Mouse (Mus musculus) ES-Bruce4 (cell line): ENCODE results near the gene Fam71f1. TPM values are rescaled to one million over a fixed set of nuclear protein-coding genes. Genes with fewer than 3 reads are reported as not detected.
A peak's percentile ranks its signal among the peaks of the same experiment; 100 is the strongest.

Experiments
- H3K27ac ChIP-seq: 2 replicates; pipeline ENCODE4 v1.5.1; 2012; ENCODE audit warnings: low read length, inconsistent platforms; ENCODE audit not compliant: insufficient read depth
- H3K27me3 ChIP-seq: 2 replicates; pipeline ENCODE4 v1.6.1; 2012; ENCODE audit warnings: mild to moderate bottlenecking, low read length, inconsistent platforms; ENCODE audit not compliant: control insufficient read depth, poor library complexity, insufficient read depth, severe bottlenecking
- H3K36me3 ChIP-seq: 2 replicates; pipeline ENCODE4 v1.6.1; 2012; ENCODE audit warnings: inconsistent platforms, mild to moderate bottlenecking, low read length, moderate library complexity; ENCODE audit not compliant: control insufficient read depth, poor library complexity, insufficient read depth, severe bottlenecking
- H3K4me1 ChIP-seq: one replicate; pipeline ENCODE4 v1.8.1; 2011; ENCODE audit warnings: low read length; ENCODE audit not compliant: control insufficient read depth, insufficient read depth
- H3K4me3 ChIP-seq: 2 replicates; pipeline ENCODE4 v1.5.1; 2011; ENCODE audit warnings: low read depth, mild to moderate bottlenecking, low read length
- H3K9ac ChIP-seq: 2 replicates; pipeline ENCODE4 v1.6.1; 2012; ENCODE audit warnings: low read depth, mild to moderate bottlenecking, inconsistent platforms; ENCODE audit not compliant: poor library complexity, severe bottlenecking
- H3K9me3 ChIP-seq: replicated peaks from 2 replicates; pipeline ENCODE4 v1.6.1; 2012; ENCODE audit warnings: mild to moderate bottlenecking, low read length, inconsistent platforms; ENCODE audit not compliant: control insufficient read depth, poor library complexity, insufficient read depth, severe bottlenecking
- CTCF ChIP-seq: IDR thresholded peaks from one replicate; pipeline ENCODE4 v1.8.1; 2011; ENCODE audit warnings: low read depth, low read length
- EP300 ChIP-seq: IDR thresholded peaks from 2 replicates; pipeline ENCODE4 v1.6.1; 2011; ENCODE audit warnings: low read depth, low read length; ENCODE audit not compliant: insufficient read depth
- POLR2A ChIP-seq: IDR thresholded peaks from one replicate; pipeline ENCODE4 v1.8.1; 2011; ENCODE audit warnings: low read length; ENCODE audit not compliant: insufficient read depth
- polyA plus RNA-seq: library from polyadenylated mRNA; stranded (reverse); fragments of >200 nt; gene quantifications from 2 replicates; pipeline ENCODE4 v1.2.4, GENCODE M21; 2011; ENCODE audit warnings: low read depth; ENCODE audit not compliant: missing spikeins, insufficient read depth, insufficient read length

Fam71f1 gene
- not detected in 2 replicates for polyA plus RNA-seq

DNA sequence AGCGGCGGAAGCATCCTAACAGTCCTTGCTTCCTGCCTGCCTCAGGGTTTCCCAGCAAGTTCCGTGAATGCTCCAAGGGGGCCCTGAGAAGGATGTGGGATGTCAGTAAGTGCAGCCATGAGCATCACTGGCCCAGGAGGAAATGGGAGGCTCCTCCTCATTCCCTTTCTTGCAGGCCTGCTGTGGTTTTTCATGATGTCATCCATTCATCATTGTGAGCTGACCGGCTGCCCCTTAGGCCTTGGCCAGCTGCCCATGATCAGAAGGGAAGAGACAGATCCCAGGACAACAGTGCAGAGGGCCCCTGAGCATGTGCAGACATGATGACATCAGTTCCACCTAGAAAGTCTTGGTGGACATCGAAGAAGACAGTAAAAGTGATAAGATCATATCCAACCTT is at the start of gene Fam71f1:
Gene Fam71f1 (plus strand): TSS at position 262 of the 400 bp plus-strand sequence.
- no peaks in the 10 kb centered on the region for H3K9me3 ChIP-seq
- no peaks in the 10 kb centered on the region for H3K27me3 ChIP-seq
- H3K4me3 ChIP-seq: no peak within 1 kb of the TSS
- no peaks in the 10 kb centered on the region for H3K36me3 ChIP-seq
- H3K4me1 ChIP-seq: no peaks in the 10 kb centered on the region
- no peak within 1 kb of the TSS for H3K9ac ChIP-seq
- TF ChIP-seq EP300 (no peak), CTCF (no peak), POLR2A (no peak)
- no peak within 1 kb of the TSS for H3K27ac ChIP-seq

DNA sequence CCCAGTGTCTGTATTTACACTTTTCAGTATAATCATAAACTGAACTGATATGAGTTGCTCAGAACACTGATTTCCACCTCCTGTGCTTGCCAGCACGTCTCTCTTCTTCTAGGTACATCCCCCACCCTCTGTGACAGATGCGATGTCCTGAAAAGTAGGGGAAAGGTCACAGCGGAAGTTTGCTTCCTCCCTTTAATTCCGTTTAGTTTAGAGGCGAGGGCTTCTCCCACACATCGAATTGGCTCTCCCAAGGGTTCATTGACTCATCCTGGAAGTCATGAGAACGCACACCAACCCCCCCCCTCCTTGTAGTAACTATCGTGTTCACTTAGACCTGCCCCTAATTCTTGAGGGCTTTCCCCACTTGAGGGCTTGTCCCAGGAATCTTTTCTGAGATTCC is 48.0 kb upstream of the Fam71f1 start:
- Histone ChIP-seq H3K9ac (no peak overlapping the region), H3K4me1 (no peaks in the 10 kb centered on the region), H3K27ac (no peak overlapping the region), H3K9me3 (no peaks in the 10 kb centered on the region), H3K36me3 (peaks cover 11% of the 10 kb centered on the region), H3K4me3 (no peak overlapping the region), H3K27me3 (no peaks in the 10 kb centered on the region)
- no peak for TF ChIP-seq POLR2A
- TF ChIP-seq CTCF: no peak
- no peak for TF ChIP-seq EP300

DNA sequence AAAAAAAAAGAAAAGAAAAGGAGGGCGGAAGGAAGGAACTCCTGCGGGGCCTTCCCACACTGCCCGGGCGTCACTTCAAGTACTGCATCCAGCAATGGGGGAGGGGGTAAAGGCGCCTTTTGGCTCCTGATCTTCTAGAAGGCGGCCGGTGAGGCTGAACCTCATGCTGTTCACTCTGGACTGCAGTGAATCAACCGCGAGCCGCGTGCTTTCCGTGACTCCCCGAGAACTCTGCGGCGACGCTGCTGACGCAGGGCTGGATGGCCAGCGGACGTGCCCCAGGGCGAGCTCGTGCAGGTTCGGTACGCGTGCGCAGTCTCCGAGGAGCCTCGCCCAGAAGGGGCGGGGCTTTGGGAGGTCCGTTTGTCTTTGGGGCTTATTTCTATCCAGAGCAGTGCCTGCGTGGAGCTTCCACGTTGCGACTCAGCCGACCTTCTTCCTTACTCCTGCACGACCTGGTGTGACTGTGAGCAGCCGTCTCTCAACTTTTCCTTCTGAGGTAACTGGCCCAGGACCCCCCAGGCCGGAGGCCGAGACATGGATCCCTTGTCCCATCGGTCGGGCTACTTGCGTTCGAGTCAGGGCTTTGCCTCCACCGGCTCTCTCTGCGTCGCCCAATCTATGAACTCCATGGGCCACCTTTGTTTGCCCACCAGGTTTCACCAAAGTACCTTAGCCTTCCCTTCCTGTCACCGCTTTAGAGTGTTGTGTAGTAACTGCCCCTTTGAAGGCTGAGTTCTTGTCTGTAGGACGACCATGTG is 46.4 kb upstream of the Fam71f1 start, which contains the start of gene Hilpda:
Gene Hilpda (plus strand): TSS at position 177 of the 761 bp plus-strand sequence.
- Histone ChIP-seq H3K36me3 (peaks cover 11% of the 10 kb centered on the region), H3K4me1 (no peaks in the 10 kb centered on the region), H3K9ac (peak within 1 kb of the TSS; percentile 72), H3K4me3 (peak within 1 kb of the TSS; percentile 82), H3K27me3 (no peaks in the 10 kb centered on the region), H3K27ac (no peak within 1 kb of the TSS), H3K9me3 (no peaks in the 10 kb centered on the region)
- TF ChIP-seq POLR2A: peak; percentile 72
- no peak for TF ChIP-seq CTCF
- TF ChIP-seq EP300: peak; percentile 72; the same call in 1 of the 2 replicates

DNA sequence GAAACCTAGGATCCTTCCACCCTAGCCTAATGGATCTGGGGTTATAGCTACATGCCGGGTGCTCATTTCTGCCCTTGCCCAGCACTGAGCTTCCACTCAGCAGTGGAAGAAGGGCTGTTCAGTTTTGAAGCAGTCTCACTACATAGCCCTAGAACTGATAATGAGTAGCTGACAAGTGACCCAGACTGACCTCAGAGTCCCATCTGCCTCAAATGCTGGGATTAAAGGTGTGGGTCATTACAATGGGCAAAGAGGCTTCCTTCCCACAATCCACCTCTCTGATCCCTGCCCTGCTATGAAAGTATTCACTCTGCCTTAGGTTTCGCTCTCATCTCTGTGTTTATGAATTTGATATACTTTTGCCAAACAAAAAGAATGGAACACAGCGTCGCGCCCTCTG is 42.2 kb upstream of the Fam71f1 start:
- Histone ChIP-seq H3K4me3 (no peak overlapping the region), H3K9ac (no peak overlapping the region), H3K4me1 (no peaks in the 10 kb centered on the region), H3K9me3 (no peaks in the 10 kb centered on the region), H3K27ac (no peak overlapping the region), H3K36me3 (peaks cover 11% of the 10 kb centered on the region), H3K27me3 (no peaks in the 10 kb centered on the region)
- TF ChIP-seq EP300 (no peak), POLR2A (no peak)

DNA sequence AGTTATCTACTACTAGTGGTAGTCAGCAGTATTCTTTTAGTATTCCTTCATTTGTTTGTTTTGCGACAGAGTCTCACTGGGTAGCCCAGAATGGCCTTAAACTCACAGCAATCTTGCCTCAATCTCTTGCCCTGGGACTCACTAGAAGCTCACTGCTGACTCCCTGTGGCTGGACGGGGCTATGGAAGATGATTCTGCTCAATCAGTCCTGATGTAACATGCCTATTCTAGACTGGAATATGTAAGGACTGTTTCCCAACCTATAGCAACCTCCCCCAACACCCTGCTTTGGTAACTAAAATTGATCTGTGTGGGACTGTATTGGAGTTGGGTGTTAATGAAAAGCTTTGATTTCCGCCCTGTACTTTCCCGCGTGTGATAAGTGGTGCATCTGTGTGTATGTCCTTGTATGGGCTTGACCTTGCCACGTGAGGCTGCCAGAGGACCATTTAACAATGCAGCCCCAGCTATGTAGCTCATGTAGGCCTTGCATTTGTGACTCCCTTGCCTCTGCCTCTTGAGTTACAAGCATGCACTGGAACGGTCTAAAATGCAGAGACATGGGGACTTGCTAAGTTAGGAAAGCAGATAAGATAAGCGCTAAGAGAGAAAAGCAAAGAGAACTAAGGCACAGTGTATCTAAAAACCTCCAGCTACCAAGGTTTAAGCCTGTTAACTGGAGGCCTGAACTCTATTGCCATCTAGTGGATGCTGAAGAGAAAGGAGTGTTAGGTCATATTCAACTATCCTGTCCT is 40.2 kb upstream of the Fam71f1 start:
- Histone ChIP-seq H3K9ac (no peak overlapping the region), H3K4me3 (no peak overlapping the region), H3K36me3 (peaks cover 11% of the 10 kb centered on the region), H3K27ac (peak overlapping the region; percentile 64), H3K9me3 (no peaks in the 10 kb centered on the region), H3K4me1 (no peaks in the 10 kb centered on the region), H3K27me3 (no peaks in the 10 kb centered on the region)
- TF ChIP-seq EP300 (no peak), CTCF (peak; percentile 58), POLR2A (no peak)

DNA sequence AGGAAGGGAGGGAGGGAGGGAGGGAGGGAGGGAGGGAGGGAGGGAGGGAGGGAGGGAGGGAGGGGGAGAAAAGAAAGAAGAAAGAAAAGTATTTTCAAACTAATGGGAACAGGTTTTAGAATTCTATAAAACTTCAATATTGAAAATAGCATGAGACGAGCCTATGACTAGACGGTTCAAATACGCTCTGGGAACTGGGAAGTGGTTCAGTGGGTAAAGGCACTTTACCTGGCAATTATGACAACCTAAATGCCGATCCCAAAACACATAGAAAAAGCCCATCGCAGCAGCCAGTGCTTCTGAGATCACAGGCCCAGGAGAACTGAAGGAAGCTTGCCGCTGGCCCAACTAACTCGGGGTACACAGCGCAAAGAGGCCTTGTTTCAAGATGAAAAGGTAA is 39.6 kb upstream of the Fam71f1 start, which contains the start of gene Fam71f2:
Gene Fam71f2 (plus strand): TSS at position 301 of the 400 bp plus-strand sequence.
- peaks cover 11% of the 10 kb centered on the region for H3K36me3 ChIP-seq
- no peak within 1 kb of the TSS for H3K4me3 ChIP-seq
- no peak within 1 kb of the TSS for H3K9ac ChIP-seq
- no peaks in the 10 kb centered on the region for H3K9me3 ChIP-seq
- no peaks in the 10 kb centered on the region for H3K27me3 ChIP-seq
- H3K27ac ChIP-seq: peak within 1 kb of the TSS; percentile 64
- TF ChIP-seq EP300 (no peak), CTCF (no peak), POLR2A (no peak)
- H3K4me1 ChIP-seq: no peaks in the 10 kb centered on the region
